Mouse (Mus musculus): ENCODE measurements around the gene Plekha1.

- no peak for TF ChIP-seq TBP (conservative IDR thresholded peaks at IDR 0.05; ENCODE audit: low read depth, low read length)
- TF ChIP-seq ZNF384 (IDR thresholded peaks at IDR 0.05; ENCODE audit: low read depth, low read length): no peak
- no peak for TF ChIP-seq MXI1 (IDR thresholded peaks at IDR 0.05; ENCODE audit: low read depth, low read length)
- TF ChIP-seq RCOR1 (conservative IDR thresholded peaks at IDR 0.05; ENCODE audit: low read depth, low read length): no peak
- TF ChIP-seq HCFC1 (IDR thresholded peaks at IDR 0.05; ENCODE audit: low read depth, low read length): no peak
- no peak for TF ChIP-seq POLR2A (IDR thresholded peaks at IDR 0.05; ENCODE audit: low read depth, low read length)
- no peak for TF ChIP-seq ETS1 (conservative IDR thresholded peaks at IDR 0.05; ENCODE audit: low read depth, low read length)
- no peak for TF ChIP-seq MAFK (IDR thresholded peaks at IDR 0.05; ENCODE audit: insufficient replicate concordance, low read length)
- no peak for TF ChIP-seq CTCF (conservative IDR thresholded peaks at IDR 0.05 in 1 of 2, IDR thresholded peaks at IDR 0.05 in 1 of 2; ENCODE audit: low read depth in 2 of 2, low read length in 2 of 2)
Observed at GRCm38 (mm10) chr7:130904571-130905365, 39.2 kb downstream of the Plekha1 start.
